20 mouse cellular contexts compared by ENCODE assay signal in genomic region chr9:102551771-102552170, GRCm38 (mm10). TPM values are rescaled to one million over a fixed set of nuclear protein-coding genes. Genes with fewer than 3 reads are reported as not detected.
A peak's percentile ranks its signal among the peaks of the same experiment; 100 is the strongest.
DNase-seq lines count a peak whose midpoint lies in the region; ATAC-seq and TF ChIP-seq lines count a peak whose summit lies in the region.
"Had no signal": no experiment of that assay in that cellular context is flagged by ENCODE, and none has a peak within 500 bp of the region (broad histone marks: within the 10 kb centered on the region; RNA-seq: fewer than 3 reads in every experiment).

No protein-coding gene starts in this region.

- H3K27ac ChIP-seq in lung, embryonic 14.5 days (ENCODE audit: low read depth) = no peak overlapping the region
- no peak overlapping the region for H3K27ac ChIP-seq in midbrain, embryonic 13.5 days
- H3K27ac ChIP-seq: embryonic facial prominence, embryonic 15.5 days; forebrain, embryonic 13.5 days; heart, adult 2 months; hindbrain, embryonic 10.5 days; liver, embryonic 15.5 days; neural tube, embryonic 15.5 days had no signal

- TF ChIP-seq POLR2A in lung, adult 2 months (IDR thresholded peaks at IDR 0.05; ENCODE audit: borderline replicate concordance, extremely low read depth, low read depth, low read length) = no peak

- no peak for ATAC-seq in lung, embryonic 14.5 days (ENCODE audit: insufficient read depth)
- ATAC-seq in midbrain, embryonic 13.5 days = no peak
- ATAC-seq: forebrain, embryonic 13.5 days; inflammation-experienced regulatory T-cells, adult 6 months had no signal

- TF ChIP-seq CTCF in lung, embryonic 14.5 days (IDR thresholded peaks at IDR 0.05; ENCODE audit: low read depth) = no peak
- TF ChIP-seq CTCF in lung, adult 2 months (IDR thresholded peaks at IDR 0.05; ENCODE audit: insufficient read depth, low read length) = no peak

- 35% methylated on average over 10 of the region's 10 CpGs for WGBS in lung, embryonic 14.5 days
- 34% methylated on average over 10 of the region's 10 CpGs for WGBS in lung, adult 2 months
- WGBS in midbrain, embryonic 13.5 days = 90% methylated on average over 10 of the region's 10 CpGs

- H3K9me3 ChIP-seq in lung, embryonic 14.5 days (ENCODE audit: low read depth, low read length) = no peaks in the 10 kb centered on the region
- no peaks in the 10 kb centered on the region for H3K9me3 ChIP-seq in midbrain, embryonic 13.5 days
- H3K9me3 ChIP-seq: embryonic facial prominence, embryonic 15.5 days; forebrain, embryonic 13.5 days; hindbrain, embryonic 10.5 days; liver, embryonic 15.5 days; neural tube, embryonic 15.5 days had no signal

- H3K4me1 ChIP-seq in lung, embryonic 14.5 days (ENCODE audit: insufficient read depth) = no peaks in the 10 kb centered on the region
- no peaks in the 10 kb centered on the region for H3K4me1 ChIP-seq in lung, adult 2 months (ENCODE audit: control insufficient read depth, insufficient read depth, low read length)
- H3K4me1 ChIP-seq in midbrain, embryonic 13.5 days (replicated peaks) = peaks cover 7% of the 10 kb centered on the region
- H3K4me1 ChIP-seq: embryonic facial prominence, embryonic 15.5 days; liver, embryonic 15.5 days; megakaryocyte, embryonic 14.5 days had no signal

- H3K9ac ChIP-seq in lung, embryonic 14.5 days = no peak overlapping the region
- H3K9ac ChIP-seq in midbrain, embryonic 13.5 days (replicated peaks) = no peak overlapping the region
- H3K9ac ChIP-seq: embryonic facial prominence, embryonic 15.5 days; forebrain, embryonic 13.5 days; liver, embryonic 15.5 days; neural tube, embryonic 15.5 days had no signal

- DNase-seq in adrenal gland, postnatal 36 days = peak; percentile 2 to 15
- DNase-seq in adrenal gland, postnatal 25 days = no peak
- DNase-seq in lung, embryonic 14.5 days = peak; percentile 66
- DNase-seq in lung, adult 2 months = no peak
- DNase-seq in kidney, adult 9 months = peak; percentile 44
- DNase-seq in mesoderm, embryonic 11.5 days (ENCODE audit: low read depth, low spot score) = peak; percentile 32
- DNase-seq in cerebellum, adult 11 months = no peak
- DNase-seq: B cell, adult 2 months; cerebellum, adult 9-10 months; heart, adult 2 months; right cerebral cortex, adult 18-20 months; thymus, postnatal 36 days had no signal

- H3K36me3 ChIP-seq in lung, embryonic 14.5 days (ENCODE audit: insufficient read depth) = no peaks in the 10 kb centered on the region
- no peaks in the 10 kb centered on the region for H3K36me3 ChIP-seq in midbrain, embryonic 13.5 days
- H3K36me3 ChIP-seq: embryonic facial prominence, embryonic 15.5 days; hindbrain, embryonic 10.5 days; liver, embryonic 15.5 days; neural tube, embryonic 15.5 days had no signal

- H3K27me3 ChIP-seq in lung, embryonic 14.5 days (ENCODE audit: insufficient read depth, low read length) = no peaks in the 10 kb centered on the region
- peaks cover 40% of the 10 kb centered on the region for H3K27me3 ChIP-seq in midbrain, embryonic 13.5 days

- no peak overlapping the region for H3K4me3 ChIP-seq in lung, embryonic 14.5 days (ENCODE audit: low read depth, low read length)
- H3K4me3 ChIP-seq in lung, adult 2 months (replicated peaks; ENCODE audit: extremely low read depth, low read depth, low read length) = no peak overlapping the region
- no peak overlapping the region for H3K4me3 ChIP-seq in midbrain, embryonic 13.5 days (replicated peaks)
- H3K4me3 ChIP-seq: embryonic facial prominence, embryonic 15.5 days; forebrain, embryonic 13.5 days; heart, adult 2 months; hindbrain, embryonic 10.5 days; liver, embryonic 15.5 days; megakaryocyte, embryonic 14.5 days; neural tube, embryonic 15.5 days had no signal

- no peak overlapping the region for H3K4me2 ChIP-seq in lung, embryonic 14.5 days
- H3K4me2 ChIP-seq in midbrain, embryonic 13.5 days (replicated peaks) = no peak overlapping the region
- H3K4me2 ChIP-seq: embryonic facial prominence, embryonic 15.5 days; forebrain, embryonic 13.5 days; liver, embryonic 15.5 days; neural tube, embryonic 15.5 days had no signal

RNA-seq across cellular contexts. Expression of gene Ky, which starts 46.2 kb away (rescaled TPM):
- under 1 TPM; 0.56 to 0.99 TPM for total RNA-seq in adrenal gland, postnatal 36 days (2021)
- total RNA-seq in adrenal gland, postnatal 25 days (2021) = 1.1 TPM in 1 of 2 replicates, not detected in the other
- 0.30 and 0.32 TPM in 2 replicates for polyA plus RNA-seq in lung, embryonic 14.5 days (2014; fragmentation: Nextera tagmentation; extraction: Ambion mirVana)
- 1.9 and 2.9 TPM in 2 replicates for polyA plus RNA-seq in lung, adult 2 months (2012; rRNA removed)
- 0.17 and 0.32 TPM in 2 replicates for polyA plus RNA-seq in midbrain, embryonic 13.5 days (2015; fragmentation: Nextera tagmentation; extraction: Ambion mirVana)

Comparison
In these comparisons a context has a peak if more than half of its experiments do, and no peak if none do; other contexts are left out.
1. DNase-seq: peak in adrenal gland, postnatal 36 days (2 of 2), lung, embryonic 14.5 days (single experiment), kidney, adult 9 months (single experiment) and mesoderm, embryonic 11.5 days (single experiment); none in adrenal gland, postnatal 25 days (single experiment), lung, adult 2 months (single experiment) and cerebellum, adult 11 months (single experiment).